Mouse (Mus musculus) ES-Bruce4 (cell line): ENCODE data around the gene Ptprg.

ENCODE experiments used
- CTCF ChIP-seq: IDR thresholded peaks from one replicate; pipeline ENCODE4 v1.8.1; 2011; ENCODE audit warnings: low read depth, low read length
- POLR2A ChIP-seq: IDR thresholded peaks from one replicate; pipeline ENCODE4 v1.8.1; 2011; ENCODE audit warnings: low read length; ENCODE audit not compliant: insufficient read depth

- TF ChIP-seq CTCF, result no peak
- TF ChIP-seq POLR2A, result no peak
Observed at GRCm38 (mm10) chr14:11719259-11719658, 165.9 kb downstream of the Ptprg start.
